Mouse (Mus musculus): ENCODE data around the gene Zfr.
A peak's percentile ranks its signal among the peaks of the same experiment; 100 is the strongest.

Gene Zfr

GRCm38 (mm10) chr15:12117242-12118092 lies at the start of gene Zfr:
Gene Zfr (plus strand): TSS chr15:12117831.
- DNase-seq (ENCODE audit: low read depth, low spot score), result peak; percentile 83

- no peak for DNase-seq (ENCODE audit: low read depth, low spot score)
These were observed 49.7 kb upstream of the Zfr start for GRCm38 (mm10) chr15:12067971-12068370.

GRCm38 (mm10) chr15:12068395-12069218 lies 49.0 kb upstream of the Zfr start:
- DNase-seq (ENCODE audit: low read depth, low spot score), result no peak

- DNase-seq (ENCODE audit: low read depth, low spot score), result no peak
These were observed 44.8 kb upstream of the Zfr start for GRCm38 (mm10) chr15:12072709-12073336.

GRCm38 (mm10) chr15:12074426-12074825 lies 43.2 kb upstream of the Zfr start:
- DNase-seq (ENCODE audit: low read depth, low spot score), result no peak

- no peak for DNase-seq (ENCODE audit: low read depth, low spot score)
These were observed 35.3 kb upstream of the Zfr start for GRCm38 (mm10) chr15:12082344-12082743.

- no peak for DNase-seq (ENCODE audit: low read depth, low spot score)
These were observed 33.5 kb upstream of the Zfr start for GRCm38 (mm10) chr15:12084164-12084563.

GRCm38 (mm10) chr15:12084859-12085258 lies 32.8 kb upstream of the Zfr start:
- DNase-seq (ENCODE audit: low read depth, low spot score), result no peak

GRCm38 (mm10) chr15:12087634-12088033 lies 30.0 kb upstream of the Zfr start:
- DNase-seq (ENCODE audit: low read depth, low spot score), result no peak

- no peak for DNase-seq (ENCODE audit: low read depth, low spot score)
These were observed 29.5 kb upstream of the Zfr start for GRCm38 (mm10) chr15:12088091-12088490.

- no peak for DNase-seq (ENCODE audit: low read depth, low spot score)
These were observed 27.5 kb upstream of the Zfr start for GRCm38 (mm10) chr15:12090087-12090486.

- no peak for DNase-seq (ENCODE audit: low read depth, low spot score)
These were observed 26.5 kb upstream of the Zfr start for GRCm38 (mm10) chr15:12090981-12091669.

GRCm38 (mm10) chr15:12091781-12092458 lies 25.7 kb upstream of the Zfr start:
- no peak for DNase-seq (ENCODE audit: low read depth, low spot score)

- peak; percentile 85 for DNase-seq (ENCODE audit: low read depth, low spot score)
These were observed 24.3 kb upstream of the Zfr start for GRCm38 (mm10) chr15:12093026-12093960.

GRCm38 (mm10) chr15:12093961-12094566 lies 23.6 kb upstream of the Zfr start:
- no peak for DNase-seq (ENCODE audit: low read depth, low spot score)

- no peak for DNase-seq (ENCODE audit: low read depth, low spot score)
These were observed 21.2 kb upstream of the Zfr start for GRCm38 (mm10) chr15:12096447-12096846.

GRCm38 (mm10) chr15:12097344-12097743 lies 20.3 kb upstream of the Zfr start:
- no peak for DNase-seq (ENCODE audit: low read depth, low spot score)

GRCm38 (mm10) chr15:12100912-12101311 lies 16.7 kb upstream of the Zfr start:
- DNase-seq (ENCODE audit: low read depth, low spot score), result no peak

- no peak for DNase-seq (ENCODE audit: low read depth, low spot score)
These were observed 13.9 kb upstream of the Zfr start for GRCm38 (mm10) chr15:12103763-12104162.
